Mouse (Mus musculus) E14TG2a.4 (cell line): ENCODE data around the gene Tnfsf4.

Experiments used
- CTCF ChIP-seq: conservative IDR thresholded peaks from 2 replicates; pipeline ENCODE4 v1.5.1; 2014; ENCODE audit warnings: low read length
- POU5F1 ChIP-seq: IDR thresholded peaks from 2 replicates; pipeline ENCODE4 v1.6.1; 2014; ENCODE audit warnings: low read length, borderline replicate concordance

DNA sequence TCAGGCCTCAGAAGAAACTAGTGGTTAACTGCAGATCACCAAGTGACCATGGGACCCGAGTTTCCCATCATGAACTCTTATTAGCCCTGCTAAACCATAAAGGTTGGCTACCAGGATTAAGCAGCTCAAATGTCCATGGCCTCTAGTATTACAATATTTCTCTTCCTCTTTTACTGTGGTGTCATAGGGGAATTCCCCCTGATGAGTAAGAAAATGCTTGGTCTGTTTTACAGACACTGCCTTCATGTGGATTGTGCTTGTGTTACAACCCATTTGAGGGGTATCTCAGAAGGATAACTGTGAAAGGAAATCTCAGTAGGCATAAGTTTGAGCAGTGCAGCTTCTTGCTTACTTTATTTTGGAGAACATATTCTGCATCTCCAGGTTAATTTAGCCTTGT, 44.2 kb upstream of the Tnfsf4 start:
- no peak for TF ChIP-seq CTCF
- TF ChIP-seq POU5F1, result no peak
